Mouse (Mus musculus) forebrain, embryonic 12.5 days (tissue): ENCODE measurements around the gene Masp1. TPM values are rescaled to one million over a fixed set of nuclear protein-coding genes. Genes with fewer than 3 reads are reported as not detected.

ENCODE experiments used
- ATAC-seq: fragments of 200-750 bp; cut with Nextera tagmentation; 2 replicates; pipeline ENCODE4 v1.8.0; 2017; ENCODE audit warnings: moderate TSS enrichment; ENCODE audit not compliant: low FRiP score
- H3K27ac ChIP-seq: fragments of 300-500 bp; sonication (generic); 2 replicates; pipeline ENCODE4 v1.5.1; 2016; ENCODE audit warnings: mild to moderate bottlenecking
- H3K27me3 ChIP-seq: fragments of 300-500 bp; sonication (generic); 2 replicates; pipeline ENCODE4 v1.6.1; 2016; ENCODE audit warnings: mild to moderate bottlenecking
- H3K36me3 ChIP-seq: fragments of 300-500 bp; sonication (generic); replicated peaks from 2 replicates; pipeline ENCODE4 v1.6.1; 2016; ENCODE audit warnings: mild to moderate bottlenecking
- H3K4me1 ChIP-seq: fragments of 300-500 bp; sonication (generic); 2 replicates; pipeline ENCODE4 v1.6.1; 2016
- H3K4me2 ChIP-seq: fragments of 300-500 bp; sonication (generic); 2 replicates; pipeline ENCODE4 v1.6.1; 2016; ENCODE audit warnings: mild to moderate bottlenecking, moderate library complexity
- H3K4me3 ChIP-seq: fragments of 300-500 bp; sonication (generic); replicated peaks from 2 replicates; pipeline ENCODE4 v1.5.1; 2016; ENCODE audit warnings: mild to moderate bottlenecking
- H3K9ac ChIP-seq: fragments of 300-500 bp; sonication (generic); 2 replicates; pipeline ENCODE4 v1.6.1; 2016; ENCODE audit warnings: mild to moderate bottlenecking
- H3K9me3 ChIP-seq: fragments of 300-500 bp; sonication (generic); 2 replicates; pipeline ENCODE4 v1.6.1; 2016
- WGBS: fragments of 180-500 bp; shearing (Covaris S2); methylation state at CpG from one replicate; pipeline ENCODE4 v1.1.7; 2016; 5-methylcytosine and 5-hydroxymethylcytosine counted together
- polyA plus RNA-seq: library from polyadenylated mRNA; unstranded; fragments of >200 nt; fragmentation: Nextera tagmentation; extraction: Ambion mirVana; gene quantifications from 2 replicates; pipeline ENCODE4 v1.2.1, GENCODE M21; 2016

The Masp1 gene
- polyA plus RNA-seq, 1 experiment from 2014 or later: 42.4 TPM

DNA sequence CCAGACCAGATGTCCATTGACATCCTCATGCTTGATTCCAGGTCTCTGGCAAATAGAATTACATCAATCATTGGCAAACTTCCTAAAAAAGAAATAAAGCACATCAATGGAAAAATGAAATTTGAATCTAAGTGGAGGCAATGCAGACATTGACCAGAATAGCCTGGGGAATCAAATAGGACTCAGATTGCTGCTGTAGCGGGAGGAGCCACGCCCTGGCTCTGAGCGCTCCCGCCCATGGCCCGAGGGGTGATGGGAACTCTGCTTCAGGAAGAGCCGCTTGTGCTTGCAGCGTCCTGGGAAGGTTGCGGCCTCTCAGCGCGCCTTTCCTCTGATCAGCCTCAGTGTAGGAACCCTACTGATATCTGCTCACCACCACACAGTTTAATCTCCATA is 104.4 kb downstream of the Masp1 start:
- Histone ChIP-seq H3K36me3 (no peaks in the 10 kb centered on the region), H3K27ac (no peak overlapping the region), H3K4me1 (peaks cover 24% of the 10 kb centered on the region), H3K9me3 (no peaks in the 10 kb centered on the region), H3K4me3 (no peak overlapping the region), H3K4me2 (peak overlapping the region; percentile 15; the same call in 1 of the 2 replicates), H3K9ac (no peak overlapping the region), H3K27me3 (0 out of 2 replicates have a peak, but pooled peaks cover 9% of the 10 kb centered on the region)
- ATAC-seq: no peak
- WGBS: 29% methylated on average over 10 of the region's 10 CpGs

DNA sequence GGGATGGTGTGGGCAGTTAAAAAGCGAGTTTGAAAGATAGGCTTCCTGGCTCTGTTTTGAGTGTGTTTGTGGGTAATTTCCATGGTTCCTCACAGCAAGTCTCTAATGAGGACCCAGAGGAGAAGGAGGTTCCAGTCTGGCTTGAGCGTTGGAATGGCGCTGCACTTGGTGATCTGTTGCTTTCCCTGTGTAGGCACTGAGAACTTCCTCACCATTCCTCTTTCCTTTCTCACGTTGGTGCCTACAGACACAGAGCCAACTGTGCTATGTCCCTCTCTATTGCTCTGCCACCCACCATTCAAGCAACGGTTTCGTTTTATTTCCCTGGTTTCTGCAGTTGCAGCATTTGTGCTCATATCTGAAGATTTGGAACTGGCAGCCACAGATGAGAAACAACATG is 107.7 kb downstream of the Masp1 start:
- WGBS: 80% methylated on average over 6 of the region's 6 CpGs
- peaks cover 19% of the 10 kb centered on the region for H3K4me1 ChIP-seq
- no peak overlapping the region for H3K27ac ChIP-seq
- 0 out of 2 replicates have a peak, but pooled peaks cover 3% of the 10 kb centered on the region for H3K27me3 ChIP-seq
- H3K4me3 ChIP-seq: no peak overlapping the region
- no peak overlapping the region for H3K9ac ChIP-seq
- no peaks in the 10 kb centered on the region for H3K9me3 ChIP-seq
- no peak for ATAC-seq
- H3K36me3 ChIP-seq: no peaks in the 10 kb centered on the region
- H3K4me2 ChIP-seq: no peak overlapping the region

- ATAC-seq: no peak
- 50% methylated on average over 8 of the region's 8 CpGs for WGBS
- no peak overlapping the region for H3K9ac ChIP-seq
- H3K36me3 ChIP-seq: no peaks in the 10 kb centered on the region
- H3K27ac ChIP-seq: no peak overlapping the region
- no peaks in the 10 kb centered on the region for H3K27me3 ChIP-seq
- H3K4me3 ChIP-seq: no peak overlapping the region
- no peak overlapping the region for H3K4me2 ChIP-seq
- no peaks in the 10 kb centered on the region for H3K9me3 ChIP-seq
- no peaks in the 10 kb centered on the region for H3K4me1 ChIP-seq
Measured at GRCm38 (mm10) chr16:23403008-23403755, 117.4 kb downstream of the Masp1 start.

DNA sequence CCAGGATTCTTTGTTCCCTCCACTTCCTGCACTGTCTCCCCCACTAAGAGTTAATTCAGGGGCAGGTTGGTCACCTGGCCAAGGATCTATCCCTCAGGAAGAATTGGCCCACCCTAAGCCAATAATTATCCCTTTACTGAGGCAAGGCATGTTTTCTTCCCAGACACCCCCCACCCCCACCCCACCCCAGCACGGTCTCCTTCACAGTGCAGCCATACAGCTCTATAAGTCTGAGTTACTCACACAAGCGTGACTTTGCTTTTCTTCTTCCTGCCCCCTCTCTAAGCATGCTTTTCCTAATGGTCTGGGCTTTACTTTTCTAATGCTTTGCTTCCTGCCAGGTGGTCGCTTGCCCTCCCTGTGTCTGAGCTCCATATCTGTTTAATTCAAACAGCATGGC is 118.7 kb downstream of the Masp1 start:
- no peak for ATAC-seq
- Histone ChIP-seq H3K36me3 (no peaks in the 10 kb centered on the region), H3K4me3 (no peak overlapping the region), H3K4me1 (no peaks in the 10 kb centered on the region), H3K27me3 (no peaks in the 10 kb centered on the region), H3K9ac (no peak overlapping the region), H3K27ac (no peak overlapping the region), H3K9me3 (no peaks in the 10 kb centered on the region), H3K4me2 (no peak overlapping the region)
- WGBS: 62% methylated on average over 3 of the region's 3 CpGs

DNA sequence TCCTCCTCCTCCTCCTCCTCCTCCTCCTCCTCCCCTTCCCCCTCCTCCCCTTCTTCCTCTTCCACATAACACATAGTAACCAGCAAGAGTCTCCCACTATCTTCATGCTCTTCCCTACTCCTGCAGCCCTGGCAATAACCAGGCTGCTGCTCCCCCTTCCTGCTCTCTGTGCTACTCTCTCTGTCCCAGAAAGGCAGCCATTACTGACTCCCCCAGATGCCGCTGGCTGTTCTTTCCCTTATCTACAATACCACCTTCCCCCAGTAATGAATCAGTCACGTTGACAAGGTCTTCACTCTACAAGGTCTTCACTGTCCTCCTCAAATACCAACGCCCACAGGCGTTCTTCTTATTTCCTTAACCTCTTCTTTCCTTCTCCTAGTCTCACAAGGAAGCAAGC is 119.2 kb downstream of the Masp1 start:
- 79% methylated on average over 4 of the region's 4 CpGs for WGBS
- no peak for ATAC-seq
- Histone ChIP-seq H3K4me3 (no peak overlapping the region), H3K4me2 (no peak overlapping the region), H3K9me3 (no peaks in the 10 kb centered on the region), H3K4me1 (no peaks in the 10 kb centered on the region), H3K27ac (no peak overlapping the region), H3K9ac (no peak overlapping the region), H3K36me3 (no peaks in the 10 kb centered on the region), H3K27me3 (no peaks in the 10 kb centered on the region)

Other genes with a start within 250 kb of the Masp1 start
- gene Rtp1, start 91.7 kb downstream of the Masp1 start, polyA plus RNA-seq: 0.42 and 0.94 TPM in 2 replicates
- 2.0 and 2.5 TPM in 2 replicates for gene Rtp4, start 524 bp downstream of the Masp1 start, polyA plus RNA-seq